Mouse (Mus musculus) T-cell, adult 2 months (primary cell): ENCODE results near the gene Ufd1.

Experiments used
- DNase-seq: peaks from one replicate; pipeline ENCODE4 v3.0.0; 2022; ENCODE audit warnings: low spot score

Gene Ufd1

DNA sequence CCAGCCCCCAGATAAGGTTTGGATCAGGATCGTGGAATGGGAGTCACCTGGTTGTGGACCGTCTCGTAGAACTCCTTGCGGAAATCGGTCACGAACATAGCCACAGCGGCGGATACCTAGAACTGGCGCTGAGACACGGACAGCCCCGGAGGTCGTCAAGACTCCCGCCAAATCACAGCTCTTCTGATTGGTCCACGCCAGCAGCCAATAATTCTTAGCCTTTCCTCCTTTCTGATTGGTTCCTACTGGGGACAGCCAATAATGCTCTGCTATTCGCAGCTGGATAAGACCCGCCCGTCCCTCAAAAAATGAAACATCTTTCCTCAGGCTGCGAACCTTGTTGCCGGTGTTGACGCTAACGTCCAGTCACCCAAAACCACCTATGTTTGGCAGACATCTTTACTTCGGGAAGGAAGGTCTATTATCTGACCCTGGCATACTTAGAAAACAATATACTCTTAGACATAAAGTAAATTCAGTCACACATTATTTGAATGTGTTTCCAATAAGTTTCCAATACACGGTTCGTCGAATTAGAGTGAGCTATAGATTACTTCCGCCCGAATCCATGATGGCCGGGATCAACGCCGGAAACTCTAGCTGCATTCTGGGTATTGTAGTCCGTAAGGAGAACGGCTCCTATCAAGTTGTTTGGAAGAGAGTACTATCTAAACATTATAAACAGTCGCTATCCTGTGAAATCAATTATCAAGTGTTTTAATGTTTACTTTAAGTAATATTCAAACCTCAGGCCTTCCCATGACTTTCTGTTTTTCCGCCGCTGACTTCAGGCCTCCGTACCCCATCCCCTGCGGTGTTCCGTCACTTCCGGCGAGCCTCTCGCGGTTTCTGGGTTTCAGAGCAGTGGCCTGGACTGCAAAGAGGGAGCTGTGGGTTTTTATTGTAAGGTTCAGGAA is at the start of gene Ufd1, which contains the start of gene Cdc45:
Gene Ufd1, plus strand, starts transcription at position 312 of the 917 bp plus-strand sequence.
Gene Cdc45, minus strand, starts transcription at position 520 of the 917 bp plus-strand sequence.
- DNase-seq = peak; percentile 92

DNA sequence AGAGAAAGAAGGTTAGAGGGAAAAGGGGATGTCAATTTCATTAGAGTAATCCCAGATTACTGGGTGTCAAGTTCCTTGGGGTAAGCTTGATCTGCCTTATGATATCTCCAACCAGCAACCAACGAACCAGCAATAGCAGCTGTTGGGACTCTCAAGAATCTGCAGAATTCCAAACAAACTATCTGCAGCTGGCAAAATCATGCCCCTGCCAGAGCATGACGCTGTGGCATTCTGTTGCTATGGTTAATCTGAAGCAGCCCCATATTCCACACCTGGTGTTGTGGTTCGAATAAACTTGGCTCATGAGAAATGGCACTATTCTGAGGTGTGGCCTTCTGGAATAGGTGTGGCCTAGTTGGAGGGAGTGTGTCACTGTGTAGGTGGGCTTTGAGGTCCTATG is 48.6 kb upstream of the Ufd1 start:
- no peak for DNase-seq

DNA sequence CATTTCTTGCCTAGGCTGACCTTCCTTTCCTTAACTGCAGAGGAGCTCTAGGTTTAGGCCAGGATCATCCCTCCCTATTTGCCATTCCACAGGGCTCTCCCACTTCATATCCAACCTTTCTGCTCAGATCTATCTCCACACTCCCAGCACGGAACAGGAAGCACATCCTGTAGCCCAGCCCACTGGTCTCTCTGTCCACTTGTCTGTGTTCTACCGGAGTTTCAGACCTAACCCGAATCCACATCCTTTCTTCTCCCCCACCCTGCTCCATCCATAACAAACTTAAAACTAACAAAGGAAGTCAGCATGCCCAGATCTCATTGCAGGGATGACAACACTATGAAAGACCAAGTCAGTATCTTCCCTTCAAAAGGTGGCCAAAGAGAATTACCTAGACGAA is 45.2 kb upstream of the Ufd1 start:
- no peak for DNase-seq

DNA sequence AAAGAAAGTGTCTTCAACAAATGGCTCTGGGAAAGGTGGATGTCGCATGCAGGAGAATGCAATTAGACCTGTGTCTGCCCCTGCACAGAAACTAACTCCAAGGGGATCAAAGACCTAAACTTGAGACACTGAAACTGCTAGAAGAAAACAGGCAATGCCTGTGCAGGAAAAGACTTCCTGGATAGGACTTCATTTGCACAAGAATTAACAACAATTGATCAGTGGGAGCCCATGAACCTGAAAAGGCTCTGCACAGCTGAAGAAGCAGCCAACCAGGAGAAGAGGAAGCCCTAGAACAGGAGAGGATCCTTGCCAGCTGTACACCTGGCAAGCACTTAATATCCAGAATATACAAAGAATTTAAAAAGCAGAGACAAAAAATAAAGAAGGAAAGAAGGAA is 42.1 kb upstream of the Ufd1 start:
- no peak for DNase-seq

DNA sequence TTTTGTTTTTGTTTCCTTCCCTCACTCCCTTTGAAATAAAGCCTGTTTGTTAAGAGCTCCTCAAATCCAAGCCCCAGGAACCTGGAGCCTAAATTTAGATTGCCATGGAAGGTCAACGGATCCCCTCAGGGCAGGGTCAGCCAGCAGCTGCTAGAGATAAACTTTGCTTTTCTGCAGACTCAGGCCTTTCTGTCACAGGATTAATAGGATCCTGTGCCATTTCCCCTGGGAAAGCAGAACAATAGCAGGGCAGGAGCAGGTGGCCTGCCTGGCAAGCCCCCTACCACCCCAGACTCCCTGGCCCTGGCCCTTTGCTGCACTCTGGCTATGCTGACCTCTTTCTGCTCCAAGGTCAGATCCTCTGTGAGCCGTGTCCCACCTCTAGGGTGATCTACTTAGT is 37.6 kb upstream of the Ufd1 start:
- DNase-seq = no peak

DNA sequence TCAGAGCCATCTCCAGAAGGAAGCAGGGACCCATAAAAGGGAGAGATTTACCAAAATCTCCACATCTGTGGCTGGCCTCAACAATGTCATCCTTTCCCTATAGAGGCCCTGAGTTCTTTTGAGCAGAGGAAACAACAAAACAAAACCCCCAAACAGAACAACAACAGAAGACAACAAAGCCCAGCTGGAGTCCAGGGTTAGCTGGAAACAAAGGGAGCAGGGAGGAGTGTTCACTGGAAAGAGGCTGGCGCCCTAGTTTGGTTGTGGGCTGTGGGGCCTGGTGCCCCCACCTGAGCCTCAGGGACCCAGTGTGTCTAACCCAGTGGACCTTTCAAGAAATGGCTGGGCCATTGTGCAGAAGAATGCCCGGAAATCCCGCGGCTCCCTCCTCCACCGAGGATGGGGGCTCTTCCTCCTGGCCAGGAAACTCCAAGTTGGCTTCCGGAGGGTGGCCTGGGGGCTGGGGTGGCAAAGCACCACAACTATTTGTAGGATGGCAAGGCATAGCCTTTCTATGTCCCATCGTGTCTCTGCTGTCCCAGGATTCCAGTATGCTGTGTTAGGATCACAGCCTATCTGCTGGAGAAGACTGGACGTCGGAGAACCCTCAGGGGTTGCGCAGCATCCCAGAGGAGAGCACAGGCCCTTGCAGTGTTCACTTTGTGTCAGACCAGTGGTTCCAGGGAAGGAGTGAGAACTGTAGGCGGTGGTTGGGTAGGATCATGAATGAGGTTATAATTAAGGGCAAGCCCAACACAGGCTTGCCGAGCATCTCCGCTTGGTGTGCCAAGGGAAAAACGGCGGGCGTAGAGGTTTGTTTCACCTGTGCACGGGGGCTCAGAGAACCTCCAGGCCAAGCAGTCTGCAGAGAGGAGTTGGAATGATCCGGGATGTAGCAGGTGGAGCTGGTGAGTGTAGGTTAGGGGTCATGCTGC is 35.7 kb upstream of the Ufd1 start:
- no peak for DNase-seq

DNA sequence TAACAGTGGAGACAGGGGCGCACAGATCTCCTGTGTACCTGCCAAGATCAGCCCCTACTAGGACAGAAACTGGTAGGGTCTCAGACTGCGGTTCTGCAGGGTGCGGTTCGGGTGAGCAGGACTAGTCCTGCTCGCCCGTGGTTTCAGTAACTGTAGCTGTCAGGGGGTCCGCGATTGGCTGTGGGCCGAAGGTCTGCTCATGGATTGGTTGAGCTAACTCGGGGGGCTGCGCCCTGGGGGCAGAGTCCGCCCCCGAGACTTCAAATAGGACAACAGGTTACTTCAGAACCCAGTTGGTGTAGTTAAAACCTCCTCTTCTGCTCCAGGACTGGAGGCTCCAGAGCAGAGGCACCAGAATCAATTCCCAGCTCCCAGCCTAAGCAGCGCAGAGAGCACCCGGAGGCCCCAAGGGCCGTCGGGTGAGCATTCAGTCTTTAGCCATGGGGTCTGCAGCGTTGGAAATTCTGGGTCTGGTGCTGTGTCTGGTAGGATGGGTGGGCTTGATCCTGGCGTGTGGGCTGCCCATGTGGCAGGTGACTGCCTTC is 35.0 kb upstream of the Ufd1 start, which contains the start of gene Cldn5:
Gene Cldn5, plus strand, starts transcription at position 292 of the 545 bp plus-strand sequence.
- DNase-seq = no peak

DNA sequence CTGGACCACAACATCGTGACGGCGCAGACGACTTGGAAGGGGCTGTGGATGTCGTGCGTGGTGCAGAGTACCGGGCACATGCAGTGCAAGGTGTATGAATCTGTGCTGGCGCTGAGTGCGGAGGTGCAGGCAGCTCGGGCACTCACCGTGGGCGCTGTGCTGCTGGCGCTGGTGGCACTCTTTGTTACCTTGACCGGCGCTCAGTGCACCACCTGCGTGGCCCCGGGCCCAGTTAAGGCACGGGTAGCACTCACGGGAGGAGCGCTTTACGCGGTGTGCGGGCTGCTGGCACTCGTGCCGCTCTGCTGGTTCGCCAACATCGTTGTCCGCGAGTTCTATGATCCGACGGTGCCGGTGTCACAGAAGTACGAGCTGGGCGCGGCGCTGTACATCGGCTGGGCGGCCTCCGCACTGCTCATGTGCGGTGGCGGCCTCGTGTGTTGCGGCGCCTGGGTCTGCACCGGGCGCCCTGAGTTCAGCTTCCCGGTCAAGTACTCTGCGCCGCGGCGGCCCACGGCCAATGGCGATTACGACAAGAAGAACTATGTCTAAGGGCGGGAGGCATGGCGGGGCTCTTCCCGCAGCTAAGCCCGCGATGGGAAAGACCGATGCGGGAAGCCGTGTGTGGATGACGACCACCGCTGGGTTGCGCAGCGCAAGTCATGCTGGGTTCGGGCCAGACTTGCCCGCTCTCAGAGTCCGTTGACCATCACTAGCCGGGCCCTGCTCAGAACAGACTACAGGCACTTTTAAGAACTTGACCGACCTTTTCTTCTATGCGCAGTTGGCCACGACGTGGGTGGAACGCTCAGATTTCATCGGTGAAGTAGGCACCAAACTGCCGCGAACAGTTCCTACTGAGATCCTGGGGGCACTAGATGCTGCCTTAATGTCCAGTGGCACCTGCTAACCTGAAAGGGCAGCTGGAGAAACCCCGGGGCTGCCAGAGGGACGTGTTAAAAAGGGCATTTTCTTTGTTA is 34.2 kb upstream of the Ufd1 start:
- no peak for DNase-seq

DNA sequence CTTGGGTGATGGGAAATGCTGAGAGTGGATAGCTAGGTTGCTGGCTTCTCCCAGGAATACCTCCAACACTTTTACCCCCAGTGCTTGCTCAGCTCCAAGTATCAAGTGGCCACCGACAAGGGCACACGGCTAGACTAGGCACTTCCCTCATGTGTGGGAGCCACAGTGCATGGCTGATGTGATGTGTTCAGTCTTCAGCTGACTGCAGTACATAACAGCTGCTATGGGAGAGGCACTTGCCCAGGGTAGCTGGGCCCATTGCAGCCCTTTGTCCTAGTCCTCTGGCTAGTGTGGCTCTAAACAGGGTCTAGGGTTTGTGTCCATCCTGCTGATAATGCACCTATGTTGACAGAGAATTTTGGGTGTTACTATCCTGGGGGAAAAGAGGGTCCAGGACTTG is 33.1 kb upstream of the Ufd1 start:
- DNase-seq = no peak

DNA sequence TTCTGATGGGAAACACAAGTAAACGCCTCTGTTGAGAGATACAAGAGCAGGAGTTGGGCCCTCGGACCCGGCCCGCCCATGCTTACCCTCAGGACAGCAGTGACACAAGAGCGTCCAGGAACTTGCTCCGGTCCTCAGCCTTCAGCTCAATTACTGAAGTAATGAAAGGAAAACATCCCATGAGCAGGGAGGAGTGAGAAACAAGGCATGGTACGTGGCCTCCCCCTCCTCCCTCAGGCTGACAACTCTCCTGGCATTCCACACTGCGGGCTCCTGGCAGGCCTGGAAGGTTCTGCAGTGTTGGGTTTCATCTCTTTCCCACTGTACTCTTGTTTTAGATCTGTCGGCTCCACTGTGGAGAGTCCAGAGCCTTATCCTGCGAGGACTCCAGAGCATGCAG is 29.8 kb upstream of the Ufd1 start:
- DNase-seq = no peak

DNA sequence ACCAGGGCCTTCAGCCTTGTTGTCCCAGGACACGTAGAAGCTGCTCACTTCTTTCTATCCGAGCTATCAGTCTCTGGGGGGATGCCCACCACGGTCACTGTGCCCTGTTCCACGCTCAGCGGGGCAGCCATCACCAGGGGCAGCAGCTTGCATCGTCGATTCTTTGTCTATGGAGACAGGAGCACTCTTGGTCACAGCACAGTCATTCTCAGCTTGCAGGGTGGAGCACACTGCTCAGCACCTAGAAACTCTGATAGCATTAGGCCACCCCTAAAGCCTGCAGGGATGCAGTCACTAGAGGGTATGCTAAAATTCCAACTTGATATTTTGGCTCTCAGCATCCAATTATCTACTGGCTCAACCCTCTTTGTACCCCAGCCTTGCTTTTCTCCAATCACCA is 26.6 kb upstream of the Ufd1 start:
- no peak for DNase-seq

DNA sequence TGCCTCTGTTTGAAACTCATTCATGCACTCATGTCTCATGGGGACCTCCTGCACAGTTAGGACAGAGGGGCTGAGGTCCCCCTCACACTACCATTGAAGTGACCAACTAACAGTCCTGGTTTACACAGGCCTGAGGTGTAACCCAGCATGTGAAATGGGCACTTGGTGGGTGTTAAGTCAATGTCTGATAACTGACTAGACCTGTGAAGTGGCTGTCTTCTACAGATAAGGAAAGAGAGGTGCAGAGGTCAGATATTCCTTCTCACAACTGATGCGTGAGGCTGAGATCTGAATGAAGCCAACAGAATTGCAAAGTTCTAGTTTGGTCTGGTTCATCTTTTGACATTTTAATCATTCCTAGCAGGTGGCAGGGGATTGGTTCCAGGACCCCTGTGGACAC is 26.1 kb upstream of the Ufd1 start:
- DNase-seq = no peak

DNA sequence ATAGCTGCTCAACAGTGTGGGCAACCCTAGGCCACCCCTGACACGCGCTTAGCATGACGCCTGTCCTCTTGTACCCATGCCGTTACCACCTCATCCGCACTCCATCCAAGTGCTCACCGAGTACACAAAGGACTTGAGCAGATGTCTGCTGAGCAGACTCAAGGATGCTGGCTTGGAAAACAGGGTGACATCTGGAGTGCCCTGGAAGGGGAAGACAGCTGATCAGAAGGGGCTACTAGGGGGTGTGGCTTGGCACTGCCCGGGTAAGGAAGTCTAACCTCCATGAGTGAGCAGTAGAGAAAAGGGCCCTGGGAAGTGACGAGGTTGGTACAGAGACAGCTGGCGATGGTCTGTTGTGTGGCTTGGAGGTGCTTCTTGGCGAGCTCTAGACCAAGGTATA is 24.9 kb upstream of the Ufd1 start:
- no peak for DNase-seq

DNA sequence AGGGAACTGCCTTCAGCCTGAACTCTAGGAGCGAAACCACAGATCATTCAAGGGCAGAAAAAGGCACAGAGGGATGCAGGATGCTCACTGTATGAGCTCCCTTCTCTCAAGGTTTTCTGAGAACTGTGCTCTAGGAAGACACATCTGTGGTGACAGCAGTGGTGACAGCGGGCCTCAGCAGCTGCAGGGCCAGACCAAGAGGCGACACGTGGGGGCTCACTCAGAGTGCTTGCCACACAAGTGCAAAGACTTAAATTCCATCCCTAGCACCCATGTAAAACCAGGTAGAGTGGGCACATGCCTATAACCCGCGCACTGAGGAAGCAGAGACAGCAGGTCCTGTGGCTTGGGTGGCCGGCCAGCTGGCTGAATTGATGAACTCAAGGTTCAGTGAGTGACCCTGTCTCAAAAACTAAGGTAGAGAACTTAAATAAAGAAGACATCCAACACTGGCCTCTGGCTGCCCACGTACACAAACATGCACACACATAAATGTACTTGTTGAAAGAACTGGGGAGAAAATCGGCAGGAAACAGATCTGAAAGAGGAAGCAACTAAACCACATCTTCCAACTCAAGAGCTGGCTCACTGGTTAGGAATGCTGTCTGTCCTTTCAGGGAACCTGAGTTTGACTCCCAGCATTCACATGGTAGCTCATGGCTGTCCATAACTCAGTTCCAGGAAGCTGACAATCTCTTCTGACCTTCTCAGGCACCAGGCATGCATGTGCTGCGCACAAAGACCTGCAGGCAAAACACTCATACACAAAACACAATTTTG is 22.8 kb upstream of the Ufd1 start:
- no peak for DNase-seq

DNA sequence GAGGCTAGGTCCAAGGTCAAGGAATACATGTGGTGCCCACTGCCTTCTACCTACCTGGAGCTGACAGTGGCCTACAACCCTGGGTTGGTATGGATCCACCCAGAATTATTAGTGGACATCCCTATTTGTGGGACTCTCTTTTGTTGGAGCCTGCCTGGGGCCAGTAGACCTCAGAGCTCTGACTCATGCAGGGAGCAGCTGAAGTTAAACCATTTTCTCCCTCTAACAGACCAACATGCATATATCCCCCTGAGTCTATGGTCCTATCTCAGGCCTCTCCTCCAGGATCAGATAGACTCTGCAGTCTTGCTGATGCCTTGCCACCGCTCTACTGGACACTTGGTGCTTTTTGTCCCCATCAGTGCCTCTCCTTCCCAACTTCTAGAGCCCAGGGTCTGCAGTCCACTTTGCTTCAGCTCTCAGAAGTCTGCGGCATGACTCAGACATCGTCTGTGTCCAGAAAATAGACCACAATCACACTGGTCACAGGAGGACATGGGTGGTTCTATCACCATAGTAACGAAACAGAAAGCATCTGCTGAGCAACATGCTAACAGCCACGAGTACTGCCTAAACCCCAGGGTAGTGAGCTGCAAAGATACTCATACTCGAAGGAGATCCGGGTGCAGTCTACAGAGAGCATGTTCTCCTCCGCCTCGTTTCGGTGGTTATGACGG is 16.2 kb upstream of the Ufd1 start:
- no peak for DNase-seq

DNA sequence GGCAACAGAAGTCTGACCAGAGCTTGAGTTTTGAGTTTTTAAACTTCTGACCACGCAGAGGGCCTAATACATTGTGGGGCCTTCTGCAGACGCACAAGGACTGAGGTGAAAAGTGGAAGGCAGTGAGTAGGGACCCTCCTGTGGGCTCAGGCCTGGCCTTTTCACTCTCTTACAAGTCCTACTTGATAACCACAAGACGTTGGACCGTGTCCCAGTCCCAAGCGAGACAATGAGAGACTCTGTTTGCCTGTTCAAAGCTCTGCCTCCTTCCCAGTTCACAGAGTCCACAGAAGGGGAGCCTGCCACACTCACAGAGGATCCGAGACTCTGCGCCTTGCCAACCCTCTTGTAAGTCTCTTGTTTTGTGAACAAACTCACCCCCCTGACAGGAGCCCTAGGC is 14.9 kb upstream of the Ufd1 start:
- no peak for DNase-seq

DNA sequence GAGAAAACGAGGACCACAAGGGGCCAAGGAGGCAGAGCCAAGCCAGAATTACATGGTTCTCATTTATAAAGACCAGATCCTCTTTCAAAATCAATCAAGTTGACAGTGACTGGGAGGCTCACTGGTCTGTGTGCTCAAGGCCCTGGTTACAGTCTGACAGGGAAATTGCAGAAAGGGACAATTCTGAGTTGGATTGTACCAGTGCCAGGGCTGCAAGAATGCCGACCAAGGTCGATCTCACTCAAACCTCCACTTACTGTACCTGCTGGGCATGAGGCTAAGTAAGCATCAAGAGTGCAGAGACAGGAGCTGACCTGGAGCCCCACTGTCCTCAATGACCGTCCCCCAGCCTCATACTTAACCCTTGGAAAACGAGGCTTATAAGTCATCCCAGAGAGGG is 13.4 kb upstream of the Ufd1 start:
- no peak for DNase-seq

DNA sequence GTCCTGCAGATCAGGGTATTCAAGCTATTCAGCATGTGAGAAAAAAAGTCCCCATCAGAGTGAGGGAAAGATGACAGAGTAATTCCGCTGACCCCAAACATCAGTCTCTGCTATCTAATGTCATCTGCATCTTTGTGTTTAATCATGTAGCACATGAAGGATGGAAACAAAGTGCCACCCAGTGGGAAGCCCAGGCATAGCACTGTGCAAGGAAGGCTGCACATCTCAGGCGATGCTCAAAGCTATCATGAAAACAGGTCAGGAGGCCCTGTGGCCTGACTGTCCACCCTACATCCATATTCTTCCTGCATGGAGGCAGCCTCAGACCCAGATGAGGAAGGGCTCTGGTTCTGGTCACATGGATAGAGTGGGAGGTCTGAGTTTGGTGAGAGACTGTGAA is 12.7 kb upstream of the Ufd1 start:
- no peak for DNase-seq

DNA sequence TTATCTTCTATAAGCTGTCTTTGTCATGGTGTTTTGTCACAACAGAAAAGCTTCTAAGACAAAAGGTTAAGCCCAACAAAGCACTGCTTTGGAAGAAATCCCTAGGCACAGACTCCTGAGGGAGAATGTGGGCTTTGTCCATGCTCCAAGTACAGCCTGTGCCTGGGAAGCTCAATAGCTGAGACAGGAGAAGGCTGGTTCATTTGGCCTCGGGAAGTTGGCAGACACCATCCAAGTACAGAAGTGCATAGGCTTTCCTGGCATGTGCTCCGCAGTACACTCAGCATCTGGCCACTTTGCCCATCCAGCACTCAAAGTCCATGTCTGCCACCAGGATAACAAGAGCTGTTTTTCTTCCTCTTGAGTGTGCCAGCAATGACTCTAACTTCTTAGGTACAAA is 5.8 kb upstream of the Ufd1 start:
- DNase-seq = no peak

DNA sequence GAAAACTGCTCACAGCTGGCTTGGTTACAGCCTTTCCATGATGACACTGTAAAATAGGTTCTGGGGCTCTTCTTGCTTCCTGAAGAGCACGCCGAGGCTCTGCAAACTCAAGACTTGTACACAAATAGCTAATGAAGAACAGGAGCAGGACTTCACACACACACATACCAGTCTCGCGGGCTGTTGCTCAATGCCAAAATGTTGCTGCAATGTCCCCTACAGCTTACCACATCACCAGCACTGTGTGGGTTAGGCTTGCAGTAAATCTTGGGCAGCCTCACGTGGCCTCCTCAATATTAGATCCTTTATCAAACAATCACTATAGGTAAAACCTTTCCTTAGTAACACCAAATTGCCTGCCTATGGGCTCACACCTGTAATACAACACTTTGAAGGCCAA is 2.6 kb upstream of the Ufd1 start:
- no peak for DNase-seq
